Mouse (Mus musculus): ENCODE data around the gene Snrpg. TPM values are rescaled to one million over a fixed set of nuclear protein-coding genes. Genes with fewer than 3 reads are reported as not detected.
A peak's percentile ranks its signal among the peaks of the same experiment; 100 is the strongest.
"Not testable (repeated sequence)": the region's sequence is repeated elsewhere in the genome, so short reads cannot be mapped to it uniquely, and the experiment has no call there.

The Snrpg gene
- polyA plus RNA-seq, 1 experiment from 2014 or later: 827 TPM

- Histone ChIP-seq H3K4me3 (peak overlapping the region; percentile 96), H3K9ac (peak overlapping the region; percentile 79), H3K36me3 (ENCODE audit: poor library complexity, severe bottlenecking) (peaks cover 26% of the 10 kb centered on the region), H3K27me3 (no peaks in the 10 kb centered on the region), H3K9me3 (replicated peaks) (no peaks in the 10 kb centered on the region), H3K4me2 (peak overlapping the region; percentile 96), H3K4me1 (peaks cover 38% of the 10 kb centered on the region), H3K27ac (peak overlapping the region; percentile 93)
- no peak for ATAC-seq
- WGBS: 65% methylated on average over 3 of the region's 3 CpGs
These were observed 901 bp upstream of the Snrpg start for GRCm38 (mm10) chr6:86370093-86370713.

- Histone ChIP-seq H3K4me3 (peak overlapping the region; percentile 96), H3K36me3 (ENCODE audit: poor library complexity, severe bottlenecking) (peaks cover 35% of the 10 kb centered on the region), H3K27me3 (no peaks in the 10 kb centered on the region), H3K27ac (peak overlapping the region; percentile 93), H3K4me2 (peak overlapping the region; percentile 96), H3K9me3 (replicated peaks) (no peaks in the 10 kb centered on the region), H3K4me1 (peaks cover 32% of the 10 kb centered on the region), H3K9ac (peak overlapping the region; percentile 91)
- peak; percentile 97 for ATAC-seq
- under 1% methylated on average over 50 of the region's 50 CpGs for WGBS
These were observed 322 bp downstream of the Snrpg start for GRCm38 (mm10) chr6:86371340-86371911.

- Histone ChIP-seq H3K27me3 (no peaks in the 10 kb centered on the region), H3K9ac (peak overlapping the region; percentile 91), H3K4me2 (peak overlapping the region; percentile 96), H3K36me3 (ENCODE audit: poor library complexity, severe bottlenecking) (peaks cover 40% of the 10 kb centered on the region), H3K27ac (peak overlapping the region; percentile 93; the same call in 1 of the 2 replicates), H3K4me1 (peaks cover 26% of the 10 kb centered on the region), H3K4me3 (peak overlapping the region; percentile 96), H3K9me3 (replicated peaks) (no peaks in the 10 kb centered on the region)
- no peak for ATAC-seq
- 4% methylated on average over 12 of the region's 12 CpGs for WGBS
These were observed 929 bp downstream of the Snrpg start for GRCm38 (mm10) chr6:86371950-86372516.

- WGBS: 90% methylated on average over 6 of the region's 6 CpGs
- no peak for ATAC-seq
- Histone ChIP-seq H3K4me1 (peaks cover 25% of the 10 kb centered on the region), H3K4me3 (no peak overlapping the region), H3K9me3 (replicated peaks) (no peaks in the 10 kb centered on the region), H3K9ac (no peak overlapping the region), H3K27ac (no peak overlapping the region), H3K36me3 (ENCODE audit: poor library complexity, severe bottlenecking) (peaks cover 46% of the 10 kb centered on the region), H3K27me3 (no peaks in the 10 kb centered on the region), H3K4me2 (peak overlapping the region; percentile 96; the same call in 1 of the 2 replicates)
These were observed 2.5 kb downstream of the Snrpg start for GRCm38 (mm10) chr6:86373556-86373955.

GRCm38 (mm10) chr6:86378341-86378740 lies 7.2 kb downstream of the Snrpg start:
- no peak overlapping the region for H3K4me2 ChIP-seq
- no peaks in the 10 kb centered on the region for H3K9me3 ChIP-seq (replicated peaks)
- H3K9ac ChIP-seq: no peak overlapping the region
- no peaks in the 10 kb centered on the region for H3K27me3 ChIP-seq
- no peak overlapping the region for H3K4me3 ChIP-seq
- ATAC-seq: no peak
- peaks cover 50% of the 10 kb centered on the region for H3K36me3 ChIP-seq (ENCODE audit: poor library complexity, severe bottlenecking)
- H3K27ac ChIP-seq: no peak overlapping the region
- WGBS: 77% methylated on average over 3 of the region's 3 CpGs
- H3K4me1 ChIP-seq: peaks cover 3% of the 10 kb centered on the region

- not testable (repeated sequence) for H3K4me1 ChIP-seq; H3K27ac ChIP-seq; H3K9me3 ChIP-seq (replicated peaks); H3K4me3 ChIP-seq; ATAC-seq; H3K4me2 ChIP-seq; H3K9ac ChIP-seq; H3K27me3 ChIP-seq
- peaks cover 54% of the 10 kb centered on the region for H3K36me3 ChIP-seq (ENCODE audit: poor library complexity, severe bottlenecking)
- WGBS: 80% methylated on average over 8 of the region's 8 CpGs
These were observed 9.0 kb downstream of the Snrpg start for GRCm38 (mm10) chr6:86380112-86380511.

- Histone ChIP-seq H3K27ac (no peak overlapping the region), H3K9ac (no peak overlapping the region), H3K4me3 (no peak overlapping the region), H3K4me2 (no peak overlapping the region), H3K4me1 (no peaks in the 10 kb centered on the region), H3K27me3 (no peaks in the 10 kb centered on the region), H3K9me3 (replicated peaks) (no peaks in the 10 kb centered on the region), H3K36me3 (ENCODE audit: poor library complexity, severe bottlenecking) (peaks cover 55% of the 10 kb centered on the region)
- ATAC-seq: no peak
These were observed 11.4 kb downstream of the Snrpg start for GRCm38 (mm10) chr6:86382551-86382950.

GRCm38 (mm10) chr6:86383370-86383769 lies 12.3 kb downstream of the Snrpg start:
- WGBS: 55% methylated on average over 16 of the region's 16 CpGs
- H3K27me3 ChIP-seq: no peaks in the 10 kb centered on the region
- H3K36me3 ChIP-seq (ENCODE audit: poor library complexity, severe bottlenecking): peaks cover 55% of the 10 kb centered on the region

GRCm38 (mm10) chr6:86384692-86385091 lies 13.6 kb downstream of the Snrpg start:
- ATAC-seq: no peak
- 76% methylated on average over 4 of the region's 4 CpGs for WGBS
- Histone ChIP-seq H3K4me3 (no peak overlapping the region), H3K27me3 (no peaks in the 10 kb centered on the region), H3K4me2 (no peak overlapping the region), H3K4me1 (no peaks in the 10 kb centered on the region), H3K9me3 (replicated peaks) (no peaks in the 10 kb centered on the region), H3K36me3 (ENCODE audit: poor library complexity, severe bottlenecking) (peaks cover 55% of the 10 kb centered on the region), H3K9ac (no peak overlapping the region), H3K27ac (no peak overlapping the region)

More at GRCm38 (mm10) chr6:86383370-86383769, 12.3 kb downstream of the Snrpg start:
- Histone ChIP-seq H3K9ac (no peak overlapping the region), H3K4me2 (no peak overlapping the region), H3K9me3 (replicated peaks) (no peaks in the 10 kb centered on the region), H3K4me1 (no peaks in the 10 kb centered on the region), H3K27ac (no peak overlapping the region), H3K4me3 (no peak overlapping the region)
- no peak for ATAC-seq

GRCm38 (mm10) chr6:86385362-86386104 lies 14.4 kb downstream of the Snrpg start:
- Histone ChIP-seq H3K36me3 (ENCODE audit: poor library complexity, severe bottlenecking) (peaks cover 59% of the 10 kb centered on the region), H3K27me3 (no peaks in the 10 kb centered on the region), H3K4me2 (no peak overlapping the region), H3K27ac (no peak overlapping the region), H3K4me3 (no peak overlapping the region), H3K4me1 (no peaks in the 10 kb centered on the region), H3K9ac (no peak overlapping the region), H3K9me3 (replicated peaks) (no peaks in the 10 kb centered on the region)
- 90% methylated on average over 5 of the region's 5 CpGs for WGBS
- no peak for ATAC-seq

- no peak overlapping the region for H3K9ac ChIP-seq
- H3K36me3 ChIP-seq (ENCODE audit: poor library complexity, severe bottlenecking): peaks cover 77% of the 10 kb centered on the region
- H3K27ac ChIP-seq: no peak overlapping the region
- 89% methylated on average over 12 of the region's 12 CpGs for WGBS
- H3K4me3 ChIP-seq: no peak overlapping the region
- H3K4me1 ChIP-seq: no peaks in the 10 kb centered on the region
- ATAC-seq: no peak
- no peak overlapping the region for H3K4me2 ChIP-seq
- H3K27me3 ChIP-seq: no peaks in the 10 kb centered on the region
- no peaks in the 10 kb centered on the region for H3K9me3 ChIP-seq (replicated peaks)
These were observed 16.2 kb downstream of the Snrpg start for GRCm38 (mm10) chr6:86387313-86387712.

GRCm38 (mm10) chr6:86388461-86388860 lies 17.4 kb downstream of the Snrpg start:
- no peak overlapping the region for H3K9ac ChIP-seq
- no peaks in the 10 kb centered on the region for H3K9me3 ChIP-seq (replicated peaks)
- H3K4me1 ChIP-seq: no peaks in the 10 kb centered on the region
- no peaks in the 10 kb centered on the region for H3K27me3 ChIP-seq
- WGBS: 87% methylated on average over 18 of the region's 18 CpGs
- no peak overlapping the region for H3K4me2 ChIP-seq
- no peak overlapping the region for H3K27ac ChIP-seq
- no peak for ATAC-seq
- H3K4me3 ChIP-seq: no peak overlapping the region
- peaks cover 86% of the 10 kb centered on the region for H3K36me3 ChIP-seq (ENCODE audit: poor library complexity, severe bottlenecking)
